Mouse (Mus musculus) urinary bladder, postnatal 14 days (tissue): ENCODE data around the gene Sh2b2.

Experiments used
- DNase-seq: peaks from one replicate; pipeline ENCODE4 v3.0.0; 2021; ENCODE audit warnings: low spot score

Gene Sh2b2

GRCm38 (mm10) chr5:136181197-136181596 is 65.2 kb downstream of the Sh2b2 start:
- no peak for DNase-seq

- DNase-seq: no peak
Measured at GRCm38 (mm10) chr5:136179594-136179993, 66.8 kb downstream of the Sh2b2 start.

- DNase-seq: peak; percentile 83
Measured at GRCm38 (mm10) chr5:136173606-136174463, 72.5 kb downstream of the Sh2b2 start.

GRCm38 (mm10) chr5:136172939-136173338 is 73.4 kb downstream of the Sh2b2 start:
- DNase-seq: no peak

- DNase-seq: peak; percentile 31
Measured at GRCm38 (mm10) chr5:136171363-136172341, 74.7 kb downstream of the Sh2b2 start.

GRCm38 (mm10) chr5:136170512-136171362 is 75.6 kb downstream of the Sh2b2 start, which contains the start of gene Orai2:
Orai2 (minus strand) TSS chr5:136170713.
- DNase-seq: peak; percentile 78

GRCm38 (mm10) chr5:136169626-136170511 is 76.5 kb downstream of the Sh2b2 start:
- DNase-seq: no peak
